In genomic region chr6:88785781-88786542, GRCm38 (mm10) we compare ENCODE assay signal across 12 mouse cellular contexts. TPM values are rescaled to one million over a fixed set of nuclear protein-coding genes. Genes with fewer than 3 reads are reported as not detected.
A peak's percentile ranks its signal among the peaks of the same experiment; 100 is the strongest.
DNase-seq lines count a peak whose midpoint lies in the region; ATAC-seq and TF ChIP-seq lines count a peak whose summit lies in the region.
"Had no signal": no experiment of that assay in that cellular context is flagged by ENCODE, and none has a peak within 500 bp of the region (broad histone marks: within the 10 kb centered on the region; RNA-seq: fewer than 3 reads in every experiment).

No protein-coding gene starts in this region.

- H3K27me3 ChIP-seq in heart, embryonic 15.5 days = no peaks in the 10 kb centered on the region
- H3K27me3 ChIP-seq in liver, embryonic 15.5 days = no peaks in the 10 kb centered on the region; the same call in 1 of the 2 replicates
- no peaks in the 10 kb centered on the region for H3K27me3 ChIP-seq in stomach, embryonic 15.5 days (replicated peaks)
- H3K27me3 ChIP-seq in midbrain, postnatal 0 days (ENCODE audit: insufficient read depth, low read length) = no peaks in the 10 kb centered on the region
- H3K27me3 ChIP-seq: limb, embryonic 13.5 days had no signal

- no peak overlapping the region for H3K4me3 ChIP-seq in heart, embryonic 15.5 days
- no peak overlapping the region for H3K4me3 ChIP-seq in liver, embryonic 15.5 days (replicated peaks)
- H3K4me3 ChIP-seq in stomach, embryonic 15.5 days (replicated peaks) = no peak overlapping the region
- no peak overlapping the region for H3K4me3 ChIP-seq in midbrain, postnatal 0 days (ENCODE audit: low read depth, low read length)
- H3K4me3 ChIP-seq: limb, embryonic 13.5 days; megakaryocyte, embryonic 14.5 days had no signal

- no peaks in the 10 kb centered on the region for H3K9me3 ChIP-seq in heart, embryonic 15.5 days (replicated peaks)
- H3K9me3 ChIP-seq in liver, embryonic 15.5 days (replicated peaks) = no peaks in the 10 kb centered on the region
- no peaks in the 10 kb centered on the region for H3K9me3 ChIP-seq in stomach, embryonic 15.5 days
- H3K9me3 ChIP-seq in midbrain, postnatal 0 days (ENCODE audit: low read length) = no peaks in the 10 kb centered on the region
- H3K9me3 ChIP-seq: limb, embryonic 13.5 days; megakaryocyte, embryonic 14.5 days had no signal

- H3K9ac ChIP-seq in heart, embryonic 15.5 days = no peak overlapping the region
- H3K9ac ChIP-seq in liver, embryonic 15.5 days = no peak overlapping the region
- no peak overlapping the region for H3K9ac ChIP-seq in stomach, embryonic 15.5 days
- H3K9ac ChIP-seq in midbrain, postnatal 0 days (replicated peaks; ENCODE audit: low read length, poor library complexity, severe bottlenecking) = no peak overlapping the region
- H3K9ac ChIP-seq: hindbrain, embryonic 14.5 days; limb, embryonic 13.5 days had no signal

- H3K4me2 ChIP-seq in heart, embryonic 15.5 days = no peak overlapping the region
- no peak overlapping the region for H3K4me2 ChIP-seq in liver, embryonic 15.5 days
- H3K4me2 ChIP-seq in stomach, embryonic 15.5 days = no peak overlapping the region
- no peak overlapping the region for H3K4me2 ChIP-seq in midbrain, postnatal 0 days (ENCODE audit: low read depth, low read length, poor library complexity, severe bottlenecking)
- H3K4me2 ChIP-seq: hindbrain, embryonic 14.5 days; limb, embryonic 13.5 days had no signal

- H3K4me1 ChIP-seq in heart, embryonic 15.5 days (replicated peaks) = peaks cover 55% of the 10 kb centered on the region
- peaks cover 89% of the 10 kb centered on the region for H3K4me1 ChIP-seq in liver, embryonic 15.5 days (replicated peaks)
- H3K4me1 ChIP-seq in stomach, embryonic 15.5 days = peaks cover 47% of the 10 kb centered on the region
- H3K4me1 ChIP-seq in midbrain, postnatal 0 days (ENCODE audit: insufficient read depth, low read length) = peaks cover 6% of the 10 kb centered on the region

- peak; percentile 37 for DNase-seq in adrenal gland, postnatal 14 days
- no peak for DNase-seq in adrenal gland, adult 8-10 months
- DNase-seq in heart, adult 9 months (ENCODE audit: low spot score in 2 of 2) = no peak
- no peak for DNase-seq in liver
- no peak for DNase-seq in midbrain, postnatal 0 days (ENCODE audit: low spot score)
- DNase-seq: right cerebral cortex, postnatal 25 days had no signal

- no peak for ATAC-seq in heart, embryonic 15.5 days (replicated peaks; ENCODE audit: insufficient number of reproducible peaks, insufficient read depth, low FRiP score, low read depth)
- ATAC-seq in liver, embryonic 15.5 days (ENCODE audit: insufficient read depth) = no peak
- no peak for ATAC-seq in stomach, embryonic 15.5 days (ENCODE audit: insufficient read depth, low FRiP score, low read depth)
- ATAC-seq in midbrain, postnatal 0 days (ENCODE audit: low FRiP score) = no peak

- no peak for TF ChIP-seq CTCF in midbrain, postnatal 0 days (IDR thresholded peaks at IDR 0.05)

- 79% methylated on average over 10 of the region's 10 CpGs for WGBS in heart, embryonic 15.5 days
- 85% methylated on average over 10 of the region's 10 CpGs for WGBS in liver, embryonic 15.5 days (ENCODE audit: insufficient replicate concordance)
- 78% methylated on average over 10 of the region's 10 CpGs for WGBS in stomach, embryonic 15.5 days
- WGBS in midbrain, postnatal 0 days = 74% methylated on average over 10 of the region's 10 CpGs

- H3K27ac ChIP-seq in heart, embryonic 15.5 days = peak overlapping the region; percentile 95
- peak overlapping the region; percentile 55; the same call in 1 of the 2 replicates for H3K27ac ChIP-seq in liver, embryonic 15.5 days (replicated peaks)
- peak overlapping the region; percentile 87; the same call in 1 of the 2 replicates for H3K27ac ChIP-seq in stomach, embryonic 15.5 days
- H3K27ac ChIP-seq in midbrain, postnatal 0 days (ENCODE audit: low read depth, low read length) = no peak overlapping the region
- H3K27ac ChIP-seq: hindbrain, embryonic 14.5 days had no signal

- H3K36me3 ChIP-seq in heart, embryonic 15.5 days = no peaks in the 10 kb centered on the region
- H3K36me3 ChIP-seq in liver, embryonic 15.5 days (replicated peaks) = peaks cover 22% of the 10 kb centered on the region
- no peaks in the 10 kb centered on the region for H3K36me3 ChIP-seq in stomach, embryonic 15.5 days
- H3K36me3 ChIP-seq in midbrain, postnatal 0 days (ENCODE audit: insufficient read depth, low read length) = no peaks in the 10 kb centered on the region
- H3K36me3 ChIP-seq: limb, embryonic 13.5 days had no signal

RNA-seq across cellular contexts. Expression of gene Abtb1, which starts 55.8 kb away (rescaled TPM):
- total RNA-seq in adrenal gland, postnatal 14 days (2021) = 22.7 and 30.5 TPM in 2 replicates
- total RNA-seq in adrenal gland, adult 8-10 months (2022) = 10 to 100 TPM; 32.5 to 43.7 (median 39.8) TPM
- polyA plus RNA-seq in heart, embryonic 15.5 days (2015; fragmentation: Nextera tagmentation; extraction: Ambion mirVana) = 21.7 and 27.3 TPM in 2 replicates
- polyA plus RNA-seq in liver, embryonic 15.5 days (2015; fragmentation: Nextera tagmentation; extraction: Ambion mirVana) = 57.7 and 66.9 TPM in 2 replicates
- polyA plus RNA-seq in stomach, embryonic 15.5 days (2015; fragmentation: Nextera tagmentation; extraction: Ambion mirVana) = 29.8 and 31.5 TPM in 2 replicates
- total RNA-seq in midbrain, postnatal 0 days (2014; rRNA removed) = 60.2 and 65.7 TPM in 2 replicates
- 29.2 and 34.9 TPM in 2 replicates for polyA plus RNA-seq in midbrain, postnatal 0 days (2015; fragmentation: Nextera tagmentation; extraction: Ambion mirVana)
